Mouse (Mus musculus) gastrocnemius, postnatal 25 days (tissue): Measurements from ENCODE around the gene Tmeff2. TPM values are rescaled to one million over a fixed set of nuclear protein-coding genes. Genes with fewer than 3 reads are reported as not detected.

ENCODE experiments used
- DNase-seq: peaks from one replicate; pipeline ENCODE4 v3.0.0; 2022
- microRNA-seq, 2 experiments: library from miRNA; unstranded; fragments of <30 nt; microRNA quantifications; one replicate each; pipeline ENCODE4 v1.2.0; 2021; ENCODE audit warnings: borderline replicate concordance in 2 of 2
- total RNA-seq, 2 experiments: library from RNA; stranded (reverse); gene quantifications; 1 replicate in 1 of 2; 2 replicates in 1 of 2; pipeline ENCODE4 v1.2.3; 2021

The Tmeff2 gene
- total RNA-seq, 2 experiments from 2014 or later = 1.7 to 2.9 TPM

DNA sequence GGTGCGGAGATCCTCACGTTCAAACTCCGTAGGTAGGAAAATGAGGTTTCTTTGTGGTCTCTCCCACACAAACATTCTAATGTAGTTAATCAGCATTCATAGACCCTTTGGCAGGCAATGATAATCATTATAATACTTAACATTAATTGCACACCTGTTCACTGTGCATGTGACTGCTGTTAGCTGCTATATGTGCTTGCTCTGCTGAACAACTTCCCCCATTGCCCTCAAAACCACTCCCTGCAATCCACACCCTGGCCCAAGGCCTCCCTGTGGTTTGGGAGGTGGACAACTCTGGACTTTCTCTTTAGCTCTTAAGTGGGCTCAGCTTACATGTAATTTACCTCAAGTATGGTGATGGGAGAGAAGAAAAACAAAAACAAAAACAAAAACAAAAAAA, 299.5 kb downstream of the Tmeff2 start:
- DNase-seq = no peak

DNA sequence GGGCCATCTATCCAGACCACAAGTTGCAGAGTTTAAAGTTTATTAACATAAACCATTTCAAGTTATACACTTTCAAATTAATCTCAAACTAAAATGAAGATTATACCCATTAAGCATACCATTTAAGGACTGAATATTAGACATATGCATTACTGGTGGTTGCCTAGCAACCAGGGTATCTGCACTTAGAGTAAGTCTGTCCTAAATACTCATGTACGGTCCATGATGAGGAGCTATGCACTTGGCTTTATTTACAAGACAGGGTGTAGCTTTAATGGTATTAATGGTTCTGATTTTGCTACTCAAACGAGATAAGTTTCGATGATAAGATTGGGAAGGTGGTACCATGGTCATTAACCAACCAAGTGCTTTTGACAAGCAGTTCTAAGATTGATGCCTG, 315.2 kb downstream of the Tmeff2 start:
- DNase-seq = no peak

DNA sequence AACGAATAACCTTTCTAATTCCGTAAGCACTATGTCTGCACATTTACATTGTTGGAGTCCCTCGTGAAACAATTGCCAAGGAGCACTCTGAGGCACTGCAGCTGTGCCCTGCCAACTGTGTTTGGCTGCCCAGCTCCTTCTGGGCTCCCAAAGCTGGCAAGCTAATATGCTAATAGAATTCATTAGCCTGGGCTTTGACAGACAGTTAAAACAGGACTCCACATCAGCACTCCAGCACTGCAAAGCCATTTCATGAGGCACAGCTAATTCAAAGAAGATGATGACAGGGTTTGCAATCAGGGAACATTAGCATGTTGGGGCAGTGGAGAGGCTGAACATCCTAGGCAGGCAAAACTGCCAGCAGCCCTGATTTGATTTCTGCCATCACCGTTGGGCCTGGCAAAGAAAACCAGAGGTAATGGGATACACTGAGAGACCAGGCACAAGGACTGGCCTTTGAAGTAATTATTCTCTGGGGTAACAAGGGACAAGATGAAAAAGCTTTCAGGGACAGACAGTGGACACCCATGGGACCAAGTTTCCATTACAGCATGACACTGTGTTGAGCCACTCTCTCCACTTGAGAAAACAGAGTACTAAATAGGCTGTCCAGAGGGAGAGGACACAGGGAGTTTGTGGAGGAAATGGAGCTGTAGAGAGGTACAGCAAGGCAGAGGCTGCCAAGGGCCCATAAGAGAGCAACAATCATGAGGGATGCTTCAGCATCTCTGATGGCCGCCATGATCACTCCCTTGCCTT, 316.0 kb downstream of the Tmeff2 start:
- DNase-seq = peak; percentile 9

DNA sequence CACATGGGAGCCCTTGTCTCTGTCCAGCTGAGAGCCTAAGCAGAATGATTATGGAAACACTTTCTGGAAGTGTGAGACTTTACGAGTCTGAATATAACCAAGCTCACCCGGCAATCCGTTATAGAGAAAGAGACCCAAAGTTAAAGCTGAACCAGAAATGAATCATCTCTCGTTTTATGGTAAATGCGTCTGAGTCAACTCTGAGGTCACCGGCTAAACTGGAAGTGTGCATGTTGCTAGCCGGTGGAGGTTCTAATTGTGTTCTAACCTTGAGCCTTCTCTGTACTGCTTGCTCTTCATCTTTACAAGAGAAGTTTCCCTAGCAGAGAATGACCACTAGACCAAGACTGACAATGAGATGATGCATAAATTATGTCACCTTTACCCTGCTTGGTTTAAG, 316.8 kb downstream of the Tmeff2 start:
- no peak for DNase-seq

DNA sequence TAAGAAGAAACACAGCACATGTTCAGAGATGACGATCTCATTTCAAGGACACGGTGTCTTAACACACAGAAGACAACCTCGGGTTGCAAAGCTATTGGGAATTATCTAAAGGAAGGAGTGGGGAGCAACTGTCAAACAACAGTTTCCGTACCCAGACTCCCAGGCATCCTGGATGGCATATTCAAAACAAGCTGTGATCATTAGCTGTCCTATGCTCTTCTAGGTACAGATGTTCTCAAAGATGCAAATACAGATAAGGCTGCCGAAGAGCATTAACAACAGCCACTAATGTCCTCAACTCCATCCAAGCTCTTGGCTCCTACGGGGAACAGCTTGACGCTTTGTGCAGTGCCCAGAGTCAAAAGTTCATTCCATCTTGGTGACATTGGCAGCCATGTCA, 324.7 kb downstream of the Tmeff2 start:
- DNase-seq = no peak

Small RNA genes lying within 50 kb of the gene (microRNA-seq; reads per million reads assigned to microRNA genes)
- gene Gm25736 = 0 reads per million in 2 experiments
